Mouse (Mus musculus): ENCODE measurements at regions not wholly inside any gene's neighbourhood (a gene's known extent, or its start where the extent isn't known, plus 50 kb on each side); places are given as distances from the start of the nearest gene placed in this dataset.

DNA sequence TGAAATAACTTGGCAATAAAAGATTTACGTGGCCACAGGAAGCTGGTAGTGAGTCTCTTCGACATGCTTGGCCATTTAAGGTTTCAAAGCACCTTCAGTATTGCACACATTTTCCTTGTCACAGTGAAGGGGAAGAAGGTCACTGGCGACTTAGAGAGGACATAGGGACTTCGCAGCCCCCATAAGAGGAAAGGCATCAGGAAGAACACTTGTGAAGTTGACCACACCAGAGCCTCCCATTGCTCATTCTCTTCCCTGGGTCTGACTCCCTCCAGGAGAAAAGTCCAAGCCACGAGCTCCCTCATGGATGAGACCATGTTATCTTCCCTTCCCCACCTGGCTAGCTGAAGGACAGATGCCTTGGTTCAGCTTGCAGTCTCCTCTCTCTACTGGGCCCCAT is 77.4 kb upstream of the Synm start:
- Histone ChIP-seq H3K27ac (replicated peaks) (no peak overlapping the region), H3K4me3 (no peak overlapping the region), H3K27me3 (replicated peaks) (no peaks in the 10 kb centered on the region), H3K9ac (no peak overlapping the region), H3K9me3 (0 out of 2 replicates have a peak, but pooled peaks cover 15% of the 10 kb centered on the region), H3K36me3 (no peaks in the 10 kb centered on the region), H3K4me2 (no peak overlapping the region), H3K4me1 (peaks cover 16% of the 10 kb centered on the region)
- ATAC-seq (ENCODE audit: extremely low read depth, insufficient number of reproducible peaks, low FRiP score, low TSS enrichment) = no peak
- 78% methylated on average over 5 of the region's 5 CpGs for WGBS

GRCm38 (mm10) chr7:67836117-67836949 is 76.8 kb upstream of the Synm start:
- no peaks in the 10 kb centered on the region for H3K36me3 ChIP-seq
- peaks cover 16% of the 10 kb centered on the region for H3K4me1 ChIP-seq
- no peak for ATAC-seq (ENCODE audit: extremely low read depth, insufficient number of reproducible peaks, low FRiP score, low TSS enrichment)
- no peak overlapping the region for H3K4me3 ChIP-seq
- no peak overlapping the region for H3K27ac ChIP-seq (replicated peaks)
- no peak overlapping the region for H3K9ac ChIP-seq
- no peak overlapping the region for H3K4me2 ChIP-seq
- H3K27me3 ChIP-seq (replicated peaks) = no peaks in the 10 kb centered on the region
- H3K9me3 ChIP-seq = 0 out of 2 replicates have a peak, but pooled peaks cover 15% of the 10 kb centered on the region
- 63% methylated on average over 18 of the region's 18 CpGs for WGBS

DNA sequence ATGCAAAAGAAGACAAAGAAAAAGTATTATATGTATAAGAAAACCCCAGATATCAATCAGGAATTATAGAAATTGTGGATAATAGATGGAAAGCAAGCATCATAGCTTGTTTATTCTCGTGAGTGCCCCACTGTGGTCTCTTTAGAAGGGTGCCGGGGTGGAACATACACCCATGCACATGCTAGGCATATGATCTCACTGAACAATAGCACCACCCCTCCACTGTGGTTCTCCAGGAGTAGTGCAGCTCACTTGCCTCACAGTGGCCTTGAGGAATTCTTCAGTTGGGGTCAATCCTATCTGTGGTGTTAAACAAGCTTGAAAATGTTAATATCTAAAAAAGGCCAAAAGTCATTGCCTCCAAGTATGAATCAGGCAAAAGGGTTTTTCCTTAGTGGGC is 72.2 kb upstream of the Synm start:
- no peaks in the 10 kb centered on the region for H3K36me3 ChIP-seq
- H3K27me3 ChIP-seq (replicated peaks) = peaks cover 6% of the 10 kb centered on the region
- H3K9me3 ChIP-seq = 0 out of 2 replicates have a peak, but pooled peaks cover 12% of the 10 kb centered on the region
- H3K9ac ChIP-seq = no peak overlapping the region
- peaks cover 12% of the 10 kb centered on the region for H3K4me1 ChIP-seq
- ATAC-seq (ENCODE audit: extremely low read depth, insufficient number of reproducible peaks, low FRiP score, low TSS enrichment) = no peak
- no peak overlapping the region for H3K27ac ChIP-seq (replicated peaks)
- 78% methylated on average over 2 of the region's 2 CpGs for WGBS
- H3K4me3 ChIP-seq = no peak overlapping the region
- H3K4me2 ChIP-seq = no peak overlapping the region

GRCm38 (mm10) chr7:67827386-67827785 is 67.8 kb upstream of the Synm start:
- 0 out of 2 replicates have a peak, but pooled peaks cover under 1% of the 10 kb centered on the region for H3K9me3 ChIP-seq
- 48% methylated on average over 12 of the region's 12 CpGs for WGBS

GRCm38 (mm10) chr7:67826936-67827335 is 67.4 kb upstream of the Synm start:
- no peak for ATAC-seq (ENCODE audit: extremely low read depth, insufficient number of reproducible peaks, low FRiP score, low TSS enrichment)
- no peak overlapping the region for H3K27ac ChIP-seq (replicated peaks)
- no peak overlapping the region for H3K4me3 ChIP-seq
- peaks cover 6% of the 10 kb centered on the region for H3K27me3 ChIP-seq (replicated peaks)
- H3K9ac ChIP-seq = no peak overlapping the region
- H3K4me1 ChIP-seq = no peaks in the 10 kb centered on the region
- 86% methylated on average over 13 of the region's 13 CpGs for WGBS
- H3K9me3 ChIP-seq = no peaks in the 10 kb centered on the region
- H3K4me2 ChIP-seq = no peak overlapping the region
- H3K36me3 ChIP-seq = no peaks in the 10 kb centered on the region

More at GRCm38 (mm10) chr7:67827386-67827785, 67.8 kb upstream of the Synm start:
- Histone ChIP-seq H3K9ac (no peak overlapping the region), H3K4me1 (no peaks in the 10 kb centered on the region), H3K4me2 (no peak overlapping the region), H3K36me3 (no peaks in the 10 kb centered on the region), H3K4me3 (no peak overlapping the region), H3K27ac (replicated peaks) (no peak overlapping the region), H3K27me3 (replicated peaks) (peaks cover 6% of the 10 kb centered on the region)
- no peak for ATAC-seq (ENCODE audit: extremely low read depth, insufficient number of reproducible peaks, low FRiP score, low TSS enrichment)

GRCm38 (mm10) chr7:67826368-67826767 is 66.8 kb upstream of the Synm start:
- no peak overlapping the region for H3K4me2 ChIP-seq
- WGBS = 84% methylated on average over 6 of the region's 6 CpGs

GRCm38 (mm10) chr7:67825636-67826280 is 66.2 kb upstream of the Synm start:
- 71% methylated on average over 7 of the region's 7 CpGs for WGBS
- ATAC-seq (ENCODE audit: extremely low read depth, insufficient number of reproducible peaks, low FRiP score, low TSS enrichment) = no peak
- Histone ChIP-seq H3K27ac (replicated peaks) (no peak overlapping the region), H3K27me3 (replicated peaks) (peaks cover 6% of the 10 kb centered on the region), H3K9ac (no peak overlapping the region), H3K9me3 (no peaks in the 10 kb centered on the region), H3K4me1 (no peaks in the 10 kb centered on the region), H3K4me3 (no peak overlapping the region), H3K4me2 (no peak overlapping the region), H3K36me3 (no peaks in the 10 kb centered on the region)

More at GRCm38 (mm10) chr7:67826368-67826767, 66.8 kb upstream of the Synm start:
- no peak for ATAC-seq (ENCODE audit: extremely low read depth, insufficient number of reproducible peaks, low FRiP score, low TSS enrichment)
- no peak overlapping the region for H3K9ac ChIP-seq
- H3K9me3 ChIP-seq = no peaks in the 10 kb centered on the region
- H3K4me3 ChIP-seq = no peak overlapping the region
- H3K4me1 ChIP-seq = no peaks in the 10 kb centered on the region
- H3K27me3 ChIP-seq (replicated peaks) = peaks cover 6% of the 10 kb centered on the region
- no peak overlapping the region for H3K27ac ChIP-seq (replicated peaks)
- no peaks in the 10 kb centered on the region for H3K36me3 ChIP-seq

- ATAC-seq (ENCODE audit: extremely low read depth, insufficient number of reproducible peaks, low FRiP score, low TSS enrichment) = no peak
- Histone ChIP-seq H3K4me3 (no peak overlapping the region), H3K4me2 (no peak overlapping the region), H3K9me3 (no peaks in the 10 kb centered on the region), H3K27ac (replicated peaks) (no peak overlapping the region), H3K27me3 (replicated peaks) (peaks cover 6% of the 10 kb centered on the region), H3K9ac (no peak overlapping the region), H3K36me3 (no peaks in the 10 kb centered on the region), H3K4me1 (no peaks in the 10 kb centered on the region)
- WGBS = 37% methylated on average over 8 of the region's 8 CpGs
Observed at GRCm38 (mm10) chr7:67823943-67824645, 64.6 kb upstream of the Synm start.

GRCm38 (mm10) chr7:67819551-67819950 is 60.0 kb upstream of the Synm start:
- Histone ChIP-seq H3K27ac (replicated peaks) (no peak overlapping the region), H3K4me1 (no peaks in the 10 kb centered on the region), H3K27me3 (replicated peaks) (no peaks in the 10 kb centered on the region), H3K9me3 (no peaks in the 10 kb centered on the region), H3K9ac (no peak overlapping the region), H3K4me3 (no peak overlapping the region), H3K4me2 (no peak overlapping the region), H3K36me3 (no peaks in the 10 kb centered on the region)
- no peak for ATAC-seq (ENCODE audit: extremely low read depth, insufficient number of reproducible peaks, low FRiP score, low TSS enrichment)
- WGBS = 91% methylated on average over 5 of the region's 5 CpGs

DNA sequence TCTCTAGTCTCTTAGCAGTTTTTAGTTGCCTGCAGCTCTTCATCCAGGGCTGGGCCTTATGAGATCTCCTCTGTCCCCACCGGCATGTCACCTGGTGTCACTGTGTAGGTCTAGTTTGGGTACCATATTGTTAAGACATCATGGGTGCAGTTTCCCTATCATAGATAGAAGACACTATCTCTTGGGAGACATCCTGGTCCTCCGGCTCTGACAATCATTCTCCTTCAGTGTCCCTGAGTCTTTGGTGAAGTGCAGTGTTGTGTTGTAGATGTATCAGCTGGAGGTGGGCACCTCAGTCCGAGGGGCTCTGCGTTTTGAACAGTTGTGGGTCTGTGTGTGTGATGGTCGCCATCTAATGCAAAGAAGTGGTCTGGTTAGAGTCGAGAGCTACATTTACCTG is 58.0 kb upstream of the Synm start:
- ATAC-seq (ENCODE audit: extremely low read depth, insufficient number of reproducible peaks, low FRiP score, low TSS enrichment) = no peak
- no peaks in the 10 kb centered on the region for H3K9me3 ChIP-seq
- H3K36me3 ChIP-seq = no peaks in the 10 kb centered on the region
- WGBS = 86% methylated on average over 6 of the region's 6 CpGs
- no peaks in the 10 kb centered on the region for H3K27me3 ChIP-seq (replicated peaks)
- no peak overlapping the region for H3K4me3 ChIP-seq
- no peaks in the 10 kb centered on the region for H3K4me1 ChIP-seq
- no peak overlapping the region for H3K4me2 ChIP-seq
- H3K9ac ChIP-seq = no peak overlapping the region
- no peak overlapping the region for H3K27ac ChIP-seq (replicated peaks)

- H3K27ac ChIP-seq (replicated peaks) = no peak overlapping the region
- no peaks in the 10 kb centered on the region for H3K4me1 ChIP-seq
- ATAC-seq (ENCODE audit: extremely low read depth, insufficient number of reproducible peaks, low FRiP score, low TSS enrichment) = no peak
- H3K4me3 ChIP-seq = no peak overlapping the region
- H3K27me3 ChIP-seq (replicated peaks) = no peaks in the 10 kb centered on the region
- H3K9ac ChIP-seq = no peak overlapping the region
- WGBS = 53% methylated on average over 9 of the region's 9 CpGs
- H3K9me3 ChIP-seq = no peaks in the 10 kb centered on the region
- H3K4me2 ChIP-seq = no peak overlapping the region
- no peaks in the 10 kb centered on the region for H3K36me3 ChIP-seq
Observed at GRCm38 (mm10) chr7:67814861-67815260, 55.3 kb upstream of the Synm start.
